Mouse (Mus musculus) embryo, embryonic 11.5 days (tissue): ENCODE measurements around the gene Clcn7.

ENCODE experiments used
- DNase-seq: peaks from one replicate; pipeline ENCODE4 v3.0.0-alpha.2; 2012; ENCODE audit warnings: low read depth, low spot score

Clcn7 gene

DNA sequence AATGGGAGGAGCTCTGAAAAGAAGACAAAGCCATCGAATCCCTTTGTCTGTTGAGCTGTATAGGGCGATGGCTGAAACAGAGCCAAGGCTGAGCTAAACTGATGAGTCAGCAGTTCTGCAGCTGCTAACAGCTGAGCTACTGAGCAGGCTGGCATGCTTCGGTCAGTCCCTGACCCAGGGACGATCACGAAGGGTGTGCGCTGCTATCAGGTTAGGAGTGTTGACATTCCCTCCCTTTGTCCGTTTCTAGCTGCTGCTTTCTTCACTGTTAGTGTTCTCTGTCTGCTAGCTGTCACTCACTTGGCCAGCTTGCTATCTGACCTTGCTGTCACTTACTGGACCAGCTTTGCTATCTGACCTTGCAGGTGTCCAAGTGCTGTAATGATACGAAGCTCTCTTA, 6.1 kb upstream of the Clcn7 start:
- DNase-seq = no peak

DNA sequence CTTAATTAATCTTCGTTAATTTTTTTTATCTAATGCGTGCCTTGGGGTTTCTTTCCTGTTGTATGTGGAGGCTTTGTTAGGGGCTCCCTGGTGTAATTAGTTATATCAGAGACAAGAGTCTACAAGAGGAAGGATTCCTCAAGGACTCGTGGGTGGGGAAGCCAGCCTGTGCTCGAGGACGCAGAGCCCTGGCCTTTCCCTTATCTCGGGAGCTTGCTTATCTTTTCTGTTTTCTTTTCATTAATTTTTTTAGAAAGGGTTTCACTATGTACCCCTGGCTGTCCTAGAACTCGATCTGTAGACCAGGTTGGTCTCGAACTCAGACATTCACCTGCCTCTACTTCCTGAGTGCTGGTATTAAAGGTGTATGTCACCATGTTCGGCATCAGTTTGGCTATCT, 5.5 kb upstream of the Clcn7 start:
- no peak for DNase-seq

DNA sequence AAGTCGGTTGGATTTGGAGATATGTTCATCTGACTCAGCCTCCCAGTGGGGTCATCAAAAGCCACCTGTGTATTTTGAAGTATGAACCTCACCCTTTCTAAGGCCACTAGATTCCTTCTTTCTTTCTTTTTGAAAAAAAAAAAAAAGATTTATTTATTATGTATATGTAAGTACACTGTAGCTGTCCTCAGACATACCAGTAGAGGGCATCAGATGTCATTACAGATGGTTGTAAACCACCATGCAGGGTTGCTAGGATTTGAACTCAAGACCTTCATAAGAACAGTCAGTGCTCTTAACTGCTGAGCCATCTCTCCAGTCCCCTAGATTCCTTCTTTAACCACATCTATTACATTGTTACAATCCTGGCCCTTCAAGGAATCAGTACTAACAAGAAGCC, 3.1 kb upstream of the Clcn7 start:
- no peak for DNase-seq

DNA sequence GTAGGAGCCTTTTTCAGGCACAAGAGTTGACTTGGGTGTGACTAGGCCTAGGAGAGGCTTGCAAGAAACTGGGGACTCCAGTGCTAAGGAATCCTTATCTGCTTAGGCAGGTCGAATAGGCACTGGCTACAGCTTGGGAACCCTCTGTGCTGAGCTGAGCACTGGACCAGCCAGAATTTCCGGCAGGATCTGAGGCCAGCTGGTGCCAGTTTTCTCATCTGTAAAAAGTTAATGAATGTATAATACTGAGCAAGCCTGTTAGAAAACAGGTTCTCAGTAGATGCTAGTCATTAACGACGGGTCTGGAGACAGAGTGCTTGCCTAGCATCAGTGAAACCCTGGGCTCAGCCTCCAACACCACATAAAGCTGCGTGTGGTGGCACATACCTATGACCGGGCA, 2.4 kb downstream of the Clcn7 start:
- no peak for DNase-seq

DNA sequence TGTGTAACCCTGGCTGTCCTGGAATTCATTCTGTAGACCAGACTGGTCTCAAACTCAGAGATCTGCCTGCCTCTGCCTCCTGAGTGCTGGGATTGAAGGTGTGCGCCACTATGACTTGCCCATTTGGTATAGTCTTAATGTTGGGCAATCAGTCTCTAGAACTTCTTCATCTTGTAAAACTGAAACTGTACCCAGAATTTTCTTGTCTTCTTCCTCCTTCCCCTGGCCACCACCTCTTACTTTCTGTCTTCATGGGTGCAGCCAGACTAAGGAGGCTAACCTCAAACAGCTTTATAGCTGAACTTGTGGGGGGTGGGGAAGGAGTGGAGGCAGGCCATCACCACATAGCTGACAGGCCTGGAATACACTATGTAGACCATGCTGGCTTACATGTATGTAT, 5.6 kb downstream of the Clcn7 start:
- DNase-seq = no peak

DNA sequence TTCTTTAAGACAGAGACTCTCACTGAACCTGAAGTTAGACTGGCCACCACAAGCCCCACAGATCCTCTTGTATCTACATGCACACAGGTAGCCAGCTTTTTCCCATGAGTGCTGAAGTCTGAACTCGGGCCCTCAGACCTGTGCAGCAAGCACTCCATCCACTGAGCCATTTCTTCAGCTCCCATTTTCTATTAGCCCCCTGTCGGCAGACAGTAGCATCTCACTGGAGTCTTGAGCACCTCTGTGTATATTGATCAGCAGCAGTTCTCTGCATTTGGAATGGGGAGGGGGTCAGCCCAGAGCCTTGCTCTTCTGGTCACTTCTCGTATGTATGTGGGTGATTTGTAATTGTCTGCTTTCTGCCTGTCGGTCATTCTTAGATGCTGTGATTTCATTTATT, 6.8 kb downstream of the Clcn7 start:
- DNase-seq = no peak

DNA sequence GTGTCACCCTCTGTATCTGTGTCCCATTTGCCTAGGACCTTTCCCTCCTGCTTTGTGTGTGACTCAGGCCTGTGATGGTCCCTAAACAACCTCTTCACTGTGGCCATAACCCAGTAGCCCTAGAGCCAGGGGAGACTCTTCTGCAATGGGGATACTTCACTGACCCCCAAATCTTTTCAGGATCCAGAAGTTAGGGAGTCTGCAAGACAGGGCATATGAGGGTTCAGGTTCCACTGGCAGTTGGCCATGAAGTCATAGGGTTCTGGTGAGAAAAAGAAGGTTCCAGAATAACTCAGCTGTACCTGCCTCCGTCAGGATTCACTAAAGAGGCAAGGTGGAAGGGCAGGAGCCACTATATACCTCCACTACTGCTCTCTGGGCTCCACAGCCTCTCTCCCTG, 29.0 kb downstream of the Clcn7 start, which contains the start of gene Ccdc154:
Ccdc154 (plus strand) TSS at position 301 of the 400 bp plus-strand sequence.
- no peak for DNase-seq

DNA sequence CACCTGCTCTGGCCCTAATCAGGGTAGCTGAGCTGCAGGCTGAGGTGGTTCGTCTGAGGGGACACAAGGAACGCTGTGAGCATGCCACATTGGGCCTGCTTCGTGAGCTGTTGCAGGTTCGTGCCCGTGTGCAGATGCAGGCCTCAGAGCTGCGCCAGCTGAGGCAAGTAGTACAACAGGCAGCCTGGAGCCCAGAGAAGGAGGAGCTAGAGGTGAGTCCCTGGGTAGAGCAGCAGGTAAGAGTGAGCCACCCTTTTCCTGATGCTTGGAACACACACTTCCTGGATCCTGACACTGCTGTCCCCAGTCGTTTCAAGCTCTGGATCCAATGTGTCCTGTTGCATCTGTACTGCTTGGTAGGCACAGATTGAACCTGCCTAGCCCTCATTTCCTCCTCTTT, 30.2 kb downstream of the Clcn7 start:
- DNase-seq = no peak

DNA sequence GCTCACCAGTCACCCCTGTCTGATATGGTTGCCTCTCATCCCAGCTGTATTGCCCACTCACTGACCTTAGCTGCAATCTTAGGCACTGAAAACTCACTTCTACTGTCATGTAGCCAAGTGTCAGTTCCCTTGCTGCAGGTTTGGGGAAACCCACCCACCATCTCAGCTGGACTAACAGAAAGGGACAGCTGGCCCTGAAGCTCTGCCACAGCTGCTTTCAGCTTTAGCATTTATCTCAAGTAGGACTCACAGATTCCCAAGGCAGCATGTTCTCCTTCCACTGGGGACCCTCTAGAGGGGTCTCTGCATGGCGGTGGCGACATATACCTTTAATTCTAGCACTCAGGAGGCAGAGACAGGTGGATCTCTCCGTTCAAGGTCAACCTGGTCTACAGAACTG, 31.6 kb downstream of the Clcn7 start:
- no peak for DNase-seq

DNA sequence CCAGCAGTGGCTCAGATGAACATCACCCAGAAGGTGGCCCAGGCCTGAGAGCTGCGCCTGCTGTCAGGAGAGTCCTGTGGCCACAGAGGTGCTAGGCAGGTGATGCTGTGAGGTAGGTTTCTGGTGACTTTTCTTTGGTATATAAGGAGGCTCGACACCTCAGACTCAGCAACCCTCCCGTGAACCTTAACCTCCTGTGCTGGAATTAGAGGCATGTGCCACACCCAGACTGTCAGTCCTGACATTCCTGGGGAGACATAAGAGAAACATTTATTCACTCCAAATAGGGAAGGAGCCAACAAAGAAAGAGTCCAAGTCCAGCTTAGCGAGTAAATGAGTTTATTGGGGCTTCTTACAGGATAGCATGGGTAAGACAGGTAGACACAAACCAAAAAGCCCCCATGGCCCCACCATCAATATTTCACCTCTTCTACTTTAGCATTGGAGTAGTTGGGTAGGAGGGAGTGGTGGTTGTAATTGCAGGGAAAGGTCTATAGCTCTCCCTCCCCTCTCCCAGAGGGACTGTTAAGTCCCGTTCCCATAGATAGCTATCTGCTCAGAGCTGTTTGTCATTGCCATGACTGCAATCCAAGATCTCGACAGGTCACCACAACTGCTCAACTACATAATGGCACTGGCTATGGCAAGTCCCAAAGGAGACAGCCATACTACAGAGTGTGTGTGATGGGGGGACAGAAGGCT, 32.9 kb downstream of the Clcn7 start:
- no peak for DNase-seq

DNA sequence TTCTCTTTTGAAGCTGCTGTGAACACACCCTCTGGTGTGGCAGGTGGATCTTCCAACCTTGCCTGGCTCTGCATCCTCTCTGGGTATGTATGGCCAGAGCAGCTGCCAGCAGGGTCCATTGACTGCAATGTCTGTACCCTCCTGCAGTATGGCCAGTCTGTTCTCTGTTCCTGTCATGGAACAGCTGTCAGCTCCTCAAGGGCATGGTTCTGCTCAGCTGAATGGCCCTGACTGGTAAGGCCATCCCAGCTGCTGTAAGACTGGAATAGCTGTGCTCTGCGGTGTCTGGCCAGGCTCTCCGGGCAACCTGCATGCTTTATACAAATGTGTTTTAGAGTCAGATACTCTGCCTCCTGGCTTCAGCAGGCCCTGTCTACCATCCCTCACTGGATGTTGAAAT, 36.5 kb downstream of the Clcn7 start:
- DNase-seq = no peak

DNA sequence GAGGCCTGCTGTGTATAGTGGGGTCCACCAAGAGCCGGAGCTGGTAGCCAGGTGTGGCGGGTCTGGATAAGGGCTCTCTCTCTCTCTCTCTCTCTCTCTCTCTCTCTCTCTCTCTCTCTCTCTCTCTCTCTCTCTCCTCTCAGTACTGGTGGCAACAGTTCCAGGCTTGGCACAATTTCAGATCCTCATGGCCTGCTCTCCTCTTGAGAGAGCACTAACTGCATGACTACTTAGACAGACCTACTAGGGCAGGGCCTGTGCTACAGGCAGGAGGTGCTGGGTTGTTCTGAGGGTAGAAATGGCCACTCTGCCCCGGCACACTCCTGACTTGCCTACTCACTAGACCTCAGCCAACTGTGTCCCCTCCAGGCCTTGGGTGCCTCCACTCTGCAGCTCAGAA, 39.4 kb downstream of the Clcn7 start:
- no peak for DNase-seq

DNA sequence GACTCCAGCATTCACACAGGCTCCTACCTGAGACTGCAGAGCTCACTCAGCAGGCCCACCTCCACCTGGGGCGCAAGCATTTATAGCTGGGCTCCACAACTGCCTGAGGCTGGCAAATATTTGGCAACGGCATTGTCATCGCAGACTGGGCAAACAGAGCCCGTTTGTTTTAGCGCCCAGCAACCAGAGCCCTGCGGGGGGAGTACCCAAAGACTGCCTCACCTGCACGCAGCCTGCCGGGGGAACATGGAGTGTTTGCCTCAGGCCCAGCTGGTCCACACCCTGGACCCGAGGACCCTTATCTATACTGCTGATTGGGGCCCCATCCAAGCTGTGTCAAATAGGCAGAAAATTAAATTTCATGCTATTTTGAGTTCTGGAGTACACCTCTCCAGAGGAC, 42.2 kb downstream of the Clcn7 start, which contains the start of gene Gm38655:
Gm38655 (minus strand) TSS at position 61 of the 400 bp plus-strand sequence.
- DNase-seq = no peak

DNA sequence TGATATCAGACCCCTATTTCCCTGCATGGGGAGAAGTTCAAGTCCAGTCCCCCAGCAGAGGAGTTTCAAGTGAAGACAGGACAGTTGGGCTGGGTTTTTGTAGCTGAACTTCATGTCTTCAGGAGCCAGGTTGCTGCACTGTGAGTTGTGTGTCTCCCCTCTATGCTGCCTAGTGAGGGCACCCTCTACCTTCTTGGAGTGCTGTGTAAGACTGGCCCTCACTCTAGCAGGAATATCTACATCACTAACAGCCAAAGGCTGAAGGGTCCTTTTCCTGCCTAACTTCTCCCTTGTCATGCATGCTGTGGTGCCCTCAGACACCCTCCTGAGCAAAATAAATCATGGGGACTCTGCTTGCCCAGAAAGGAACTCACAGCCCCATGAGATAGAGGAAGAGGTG, 50.0 kb downstream of the Clcn7 start:
- DNase-seq = no peak

DNA sequence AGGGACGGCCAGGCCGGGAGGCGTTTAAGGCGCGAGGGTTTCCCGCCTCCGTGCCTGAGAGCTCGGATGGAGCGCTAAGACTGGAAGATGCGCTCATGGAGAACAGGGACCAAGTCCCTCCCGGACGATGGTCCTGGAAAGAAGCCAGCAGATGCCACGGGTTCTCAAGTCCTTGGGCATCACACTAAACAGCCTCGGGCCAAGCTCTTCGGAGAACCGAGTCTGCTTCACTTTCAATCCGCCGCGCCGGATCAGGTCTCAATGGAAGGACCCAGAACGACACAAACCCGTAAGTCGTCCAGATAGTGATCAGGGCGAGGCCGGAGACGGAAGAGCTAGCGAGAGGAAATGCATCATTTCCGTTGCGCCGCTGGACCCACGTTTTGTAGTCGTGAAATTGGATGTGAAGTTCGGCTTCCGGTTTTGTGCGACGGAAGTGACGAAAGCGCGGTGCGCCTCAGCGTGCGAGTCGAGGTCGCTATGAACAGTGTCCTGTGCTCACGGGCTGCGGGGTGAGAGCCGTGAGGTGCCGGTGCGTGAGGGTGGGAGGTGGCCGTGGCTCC, 51.0 kb downstream of the Clcn7 start, which contains the start of gene BC003965:
BC003965 (plus strand) TSS at position 426 of the 563 bp plus-strand sequence.
- peak; percentile 99 for DNase-seq

DNA sequence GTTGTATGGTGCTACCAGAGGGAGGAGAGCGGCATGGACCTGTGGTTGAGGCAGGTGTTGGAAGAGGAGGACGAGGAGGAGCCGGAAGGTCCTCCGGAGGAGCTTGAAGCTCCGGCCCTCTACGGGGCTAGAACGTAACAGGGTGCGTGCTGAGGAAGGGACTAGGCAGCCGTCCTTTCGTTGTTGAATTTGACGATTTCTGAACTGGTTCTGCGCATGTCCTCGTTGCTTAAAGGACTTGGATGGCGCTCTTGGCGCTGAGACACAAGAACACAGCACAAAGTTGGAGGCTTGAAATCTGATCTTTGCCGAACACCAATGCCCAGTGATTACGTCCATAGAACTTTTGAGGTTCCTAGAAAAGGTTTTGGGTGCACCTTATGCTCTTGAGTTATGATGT, 51.8 kb downstream of the Clcn7 start:
- DNase-seq = no peak

DNA sequence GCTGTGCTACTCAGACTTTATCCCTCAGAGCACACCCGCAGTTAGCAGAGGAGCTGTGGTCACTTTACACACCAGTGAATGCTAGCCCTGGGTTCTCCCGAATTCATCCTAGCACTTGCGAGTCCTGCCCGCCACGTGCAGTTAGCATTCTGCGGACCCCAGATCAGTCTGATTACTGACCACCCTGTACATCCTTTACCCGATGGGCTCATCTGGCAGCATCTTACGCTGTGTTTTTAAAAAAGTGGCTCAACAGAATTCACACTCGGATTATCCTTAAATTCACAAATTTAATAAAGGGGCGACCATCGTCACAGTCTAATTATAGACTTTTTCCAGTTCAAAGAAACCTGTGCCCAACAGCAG, 54.6 kb downstream of the Clcn7 start:
- no peak for DNase-seq

DNA sequence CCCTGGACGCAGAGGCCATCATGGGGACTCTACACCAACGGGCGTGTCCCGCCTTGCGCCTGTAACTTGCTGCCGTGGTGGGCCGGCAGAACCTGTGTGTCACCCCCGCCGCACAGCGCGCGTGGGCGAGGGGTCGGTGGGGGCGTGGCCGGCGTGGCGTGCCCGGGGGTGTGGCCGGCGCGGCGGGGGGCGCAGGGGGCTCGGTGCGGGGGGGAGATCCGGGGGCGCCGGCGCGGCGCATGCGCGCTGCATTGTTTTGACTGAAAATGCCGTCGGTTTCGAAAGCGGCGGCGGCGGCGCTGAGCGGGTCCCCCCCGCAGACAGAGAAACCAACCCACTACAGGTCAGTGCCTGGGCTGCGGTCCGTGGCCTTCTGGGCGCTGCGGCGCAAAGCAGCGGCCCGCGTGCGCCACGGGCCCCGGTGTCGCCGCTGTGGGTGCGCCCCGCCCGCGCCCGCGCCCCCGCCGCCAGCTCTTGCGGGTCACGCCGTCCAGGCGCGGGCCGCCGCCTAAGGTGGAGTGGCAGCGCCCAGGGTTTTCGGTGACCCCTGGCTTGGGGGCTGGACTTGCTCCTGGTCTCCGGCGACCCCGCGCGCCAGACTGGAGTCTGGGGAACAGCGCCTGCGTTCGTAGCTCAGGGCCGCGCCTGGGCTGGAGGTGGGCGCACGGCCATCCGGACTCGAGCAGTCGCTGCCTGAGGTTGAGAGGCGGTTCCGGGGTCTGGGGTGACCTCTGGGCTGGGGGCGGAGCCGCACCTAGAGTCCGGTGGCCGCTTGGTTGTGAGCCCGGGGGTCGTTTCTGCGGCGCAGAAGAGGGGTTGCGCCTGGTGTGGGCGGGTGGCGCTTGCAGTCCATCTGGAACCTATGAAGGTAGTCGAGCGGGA, 55.2 kb downstream of the Clcn7 start, which contains the start of gene Unkl:
Unkl (plus strand) TSS at position 248 of the 882 bp plus-strand sequence.
- peak; percentile 46 for DNase-seq

DNA sequence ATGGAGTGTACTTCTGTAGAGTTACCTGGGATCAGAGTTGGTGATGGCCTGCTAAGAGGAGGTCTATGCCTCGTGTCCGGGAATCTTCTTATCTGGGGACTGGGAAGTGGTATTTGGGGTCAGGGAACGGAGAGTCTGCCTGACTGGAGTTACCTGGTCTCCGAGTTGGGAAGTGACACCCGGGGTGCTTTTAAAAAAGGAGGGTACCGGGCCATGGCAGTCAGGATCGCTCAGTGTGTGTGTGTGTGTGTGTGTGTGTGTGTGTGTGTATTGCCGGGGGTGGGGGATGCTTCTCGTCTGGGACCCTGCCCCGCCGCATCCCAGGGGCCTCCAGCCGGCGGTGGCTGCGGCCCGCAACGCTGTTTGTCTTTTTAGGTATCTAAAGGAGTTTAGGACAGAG, 55.9 kb downstream of the Clcn7 start:
- no peak for DNase-seq

DNA sequence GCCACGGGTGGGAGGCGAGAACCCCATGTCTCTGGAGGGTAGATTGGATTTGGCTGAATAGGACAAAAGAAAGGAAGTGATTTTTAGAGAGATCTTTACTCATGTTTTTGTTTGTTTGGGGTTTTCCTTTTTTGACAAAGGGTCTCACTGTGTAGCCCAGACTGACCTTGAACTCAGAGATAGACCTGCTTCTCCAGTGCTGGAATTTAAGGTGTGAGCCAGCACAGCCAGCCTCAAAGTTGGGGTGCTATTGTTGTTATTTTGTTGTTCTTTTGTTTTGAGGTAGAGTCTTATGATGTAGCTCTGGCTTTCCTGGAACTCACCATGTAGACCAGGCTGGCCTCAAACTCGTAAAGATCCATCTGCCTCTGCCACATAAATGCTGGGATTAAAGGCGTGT, 69.2 kb downstream of the Clcn7 start:
- DNase-seq = no peak

DNA sequence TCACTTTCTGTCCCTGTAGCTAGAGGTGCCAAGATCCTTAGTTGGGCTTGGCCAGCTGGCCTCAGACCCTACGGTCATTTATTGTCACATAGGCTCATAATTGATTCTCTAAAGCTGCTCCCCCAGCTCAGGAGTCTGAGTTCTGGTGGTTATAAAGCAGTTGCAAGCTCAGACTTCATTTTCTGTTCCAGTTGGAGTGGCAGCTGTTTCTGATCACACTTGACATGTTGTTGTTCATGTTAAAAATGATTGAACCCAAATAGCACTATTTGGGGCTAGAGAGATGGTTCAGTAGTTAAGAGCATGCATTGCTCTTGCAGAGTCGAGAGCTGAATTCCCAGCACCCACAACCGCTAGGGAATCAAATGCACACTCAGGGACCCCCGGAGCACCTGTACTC, 76.8 kb downstream of the Clcn7 start:
- DNase-seq = no peak

DNA sequence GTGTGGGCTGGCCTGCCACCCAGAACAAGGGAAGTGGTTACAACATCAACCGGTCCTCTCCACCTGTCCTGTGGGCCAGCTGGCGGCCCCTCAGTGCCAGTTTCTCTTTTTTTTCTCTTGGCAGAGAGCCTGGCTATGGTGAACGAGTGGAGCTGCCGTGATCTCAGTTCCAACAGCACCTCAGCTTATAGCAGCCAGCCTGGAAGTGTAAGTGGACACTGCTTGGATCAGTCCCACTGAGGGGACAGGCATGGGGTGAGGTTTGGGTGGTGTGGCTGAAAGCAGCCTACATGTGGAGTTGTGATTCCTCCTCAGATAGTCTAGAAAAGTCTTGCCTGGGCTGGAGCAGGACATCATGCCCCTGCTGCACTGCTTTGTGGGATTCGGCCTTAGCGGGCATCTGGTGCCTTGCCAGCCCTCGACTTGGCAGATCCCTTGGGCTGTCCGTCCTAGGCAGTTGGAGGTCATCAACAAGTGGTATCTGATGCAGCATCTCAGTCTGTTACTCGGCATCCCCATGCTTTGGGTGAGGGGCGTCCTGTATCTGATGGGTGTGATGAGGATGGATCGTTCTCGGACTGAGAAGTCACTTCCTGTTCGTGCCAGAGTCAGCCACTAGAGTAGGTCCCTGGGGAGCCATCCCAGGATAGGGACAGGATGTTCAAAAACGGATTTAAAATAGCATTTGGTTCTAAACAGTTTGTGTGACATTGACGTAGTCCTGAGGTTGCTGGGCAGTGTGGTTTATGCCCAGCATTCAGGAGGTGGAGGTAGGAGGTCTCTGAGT, 77.7 kb downstream of the Clcn7 start:
- DNase-seq = no peak
